In genomic region chr2:70727089-70727488, GRCm38 (mm10) we compare ENCODE assay signal across 23 mouse cellular contexts.
DNase-seq lines count a peak whose midpoint lies in the region; ATAC-seq and TF ChIP-seq lines count a peak whose summit lies in the region.
"Had no signal": no experiment of that assay in that cellular context is flagged by ENCODE, and none has a peak within 500 bp of the region (broad histone marks: within the 10 kb centered on the region; RNA-seq: fewer than 3 reads in every experiment).

No protein-coding gene starts in this region.

- H3K27ac ChIP-seq in layer of hippocampus, adult 2 months: no peak overlapping the region
- H3K27ac ChIP-seq in hindbrain, postnatal 0 days: no peak overlapping the region
- H3K27ac ChIP-seq: embryonic facial prominence, embryonic 10.5 days; embryonic facial prominence, embryonic 12.5 days; forebrain, embryonic 13.5 days; forebrain, embryonic 15.5 days had no signal

- no peaks in the 10 kb centered on the region for H3K27me3 ChIP-seq in hindbrain, postnatal 0 days (ENCODE audit: insufficient read depth, low read length)
- H3K27me3 ChIP-seq: CH12.LX; embryonic facial prominence, embryonic 12.5 days; forebrain, embryonic 13.5 days; forebrain, embryonic 15.5 days; Patski had no signal

- DNase-seq in CD4-positive, CD25-positive, alpha-beta regulatory T cell, adult 2 months (ENCODE audit: low read depth, low spot score): peak; percentile 38
- DNase-seq in heart, postnatal 25 days (ENCODE audit: low spot score): no peak
- DNase-seq in layer of hippocampus, adult 2 months (ENCODE audit: low spot score in 2 of 2): no peak
- no peak for DNase-seq in hindbrain, postnatal 0 days (ENCODE audit: low spot score)
- DNase-seq in cerebellum, postnatal 25 days: no peak
- DNase-seq: adrenal gland, adult 2 months; adrenal gland, postnatal 10 days; adrenal gland, postnatal 25 days; cerebellum, adult 11 months; cerebellum, adult 18-20 months; cerebellum, adult 8-10 months; cerebellum, adult 9-11 months; cerebellum, postnatal 14 days; forebrain, postnatal 0 days had no signal

- intact Hi-C loops in heart, postnatal 25 days (cut with DNase I): no loop called here

- H3K4me2 ChIP-seq in hindbrain, postnatal 0 days (ENCODE audit: low read depth, low read length): no peak overlapping the region
- H3K4me2 ChIP-seq: embryonic facial prominence, embryonic 12.5 days; forebrain, embryonic 13.5 days; forebrain, embryonic 15.5 days had no signal

- H3K36me3 ChIP-seq in hindbrain, postnatal 0 days (ENCODE audit: insufficient read depth, low read length): peaks cover 18% of the 10 kb centered on the region

- ATAC-seq in activated CD4-positive, CD25-positive, alpha-beta regulatory T cell, adult 4 months: peak; percentile 62
- ATAC-seq in inflammation-experienced regulatory T-cells, adult 6 months: peak; percentile 71
- no peak for ATAC-seq in hindbrain, postnatal 0 days
- ATAC-seq: forebrain, embryonic 13.5 days; forebrain, embryonic 15.5 days; forebrain, postnatal 0 days; Patski had no signal

- no peaks in the 10 kb centered on the region for H3K4me1 ChIP-seq in hindbrain, postnatal 0 days (ENCODE audit: insufficient read depth, low read length)
- H3K4me1 ChIP-seq: embryonic facial prominence, embryonic 10.5 days; embryonic facial prominence, embryonic 12.5 days; forebrain, embryonic 13.5 days; forebrain, embryonic 15.5 days had no signal

- H3K9me3 ChIP-seq in hindbrain, postnatal 0 days (ENCODE audit: low read length): no peaks in the 10 kb centered on the region
- H3K9me3 ChIP-seq: embryonic facial prominence, embryonic 10.5 days; embryonic facial prominence, embryonic 12.5 days; forebrain, embryonic 13.5 days; forebrain, embryonic 15.5 days; G1E had no signal

- no peak overlapping the region for H3K4me3 ChIP-seq in layer of hippocampus, adult 2 months
- no peak overlapping the region for H3K4me3 ChIP-seq in hindbrain, postnatal 0 days (ENCODE audit: low read length)
- H3K4me3 ChIP-seq: embryonic facial prominence, embryonic 10.5 days; embryonic facial prominence, embryonic 12.5 days; forebrain, embryonic 13.5 days; forebrain, embryonic 15.5 days had no signal

- TF ChIP-seq CTCF in layer of hippocampus, adult 2 months (conservative IDR thresholded peaks at IDR 0.05): no peak
- TF ChIP-seq CTCF in hindbrain, postnatal 0 days (IDR thresholded peaks at IDR 0.05; ENCODE audit: low read depth): no peak

- no peak overlapping the region for H3K9ac ChIP-seq in hindbrain, postnatal 0 days (replicated peaks; ENCODE audit: low read length)
- H3K9ac ChIP-seq: embryonic facial prominence, embryonic 12.5 days; forebrain, embryonic 13.5 days; forebrain, embryonic 15.5 days; forebrain, postnatal 0 days had no signal

- 93% methylated on average over 2 of the region's 2 CpGs for WGBS in hindbrain, postnatal 0 days
